Mouse (Mus musculus) hindbrain, embryonic 16.5 days (tissue): ENCODE results near the gene Ccn1. TPM values are rescaled to one million over a fixed set of nuclear protein-coding genes. Genes with fewer than 3 reads are reported as not detected.

Experiments used
- ATAC-seq: fragments of 200-750 bp; cut with Nextera tagmentation; 2 replicates; pipeline ENCODE4 v1.8.0; 2017; ENCODE audit warnings: moderate TSS enrichment, moderate library complexity
- H3K27ac ChIP-seq: fragments of 300-500 bp; sonication (generic); 2 replicates; pipeline ENCODE4 v1.5.1; 2014; ENCODE audit warnings: low read depth, mild to moderate bottlenecking, control low read depth, low read length, moderate library complexity
- H3K27me3 ChIP-seq: fragments of 300-500 bp; sonication (generic); replicated peaks from 2 replicates; pipeline ENCODE4 v1.6.1; 2014; ENCODE audit warnings: low read length; ENCODE audit not compliant: control insufficient read depth, insufficient read depth
- H3K36me3 ChIP-seq: fragments of 300-500 bp; sonication (generic); 2 replicates; pipeline ENCODE4 v1.6.1; 2014; ENCODE audit warnings: mild to moderate bottlenecking, low read length, moderate library complexity, mixed read lengths; ENCODE audit not compliant: control insufficient read depth, insufficient read depth
- H3K4me1 ChIP-seq: fragments of 300-500 bp; sonication (generic); 2 replicates; pipeline ENCODE4 v1.6.1; 2014; ENCODE audit warnings: low read depth, low read length; ENCODE audit not compliant: control insufficient read depth, insufficient read depth
- H3K4me2 ChIP-seq: fragments of 300-500 bp; sonication (generic); 2 replicates; pipeline ENCODE4 v1.6.1; 2014; ENCODE audit warnings: mild to moderate bottlenecking, low read length, control low read depth, moderate library complexity
- H3K4me3 ChIP-seq: fragments of 300-500 bp; sonication (generic); 2 replicates; pipeline ENCODE4 v1.5.1; 2014; ENCODE audit warnings: mild to moderate bottlenecking, low read length, control low read depth, moderate library complexity
- H3K9ac ChIP-seq: fragments of 300-500 bp; sonication (generic); 2 replicates; pipeline ENCODE4 v1.6.1; 2014; ENCODE audit warnings: low read depth, mild to moderate bottlenecking, control low read depth, low read length, moderate library complexity
- H3K9me3 ChIP-seq: fragments of 300-500 bp; sonication (generic); 2 replicates; pipeline ENCODE4 v1.6.1; 2014; ENCODE audit warnings: mild to moderate bottlenecking, low read length, moderate library complexity; ENCODE audit not compliant: control insufficient read depth
- WGBS: fragments of 180-500 bp; shearing (Covaris S2); extraction: QIAGEN DNeasy Blood & Tissue Kit; methylation state at CpG from one replicate; pipeline ENCODE4 v1.1.7; 2014; 5-methylcytosine and 5-hydroxymethylcytosine counted together
- polyA plus RNA-seq: library from polyadenylated mRNA; unstranded; fragments of >200 nt; fragmentation: Nextera tagmentation; extraction: Ambion mirVana; gene quantifications from 2 replicates; pipeline ENCODE4 v1.2.1, GENCODE M21; 2015

Ccn1 gene
- polyA plus RNA-seq, 1 experiment from 2014 or later = 7.5 TPM

DNA sequence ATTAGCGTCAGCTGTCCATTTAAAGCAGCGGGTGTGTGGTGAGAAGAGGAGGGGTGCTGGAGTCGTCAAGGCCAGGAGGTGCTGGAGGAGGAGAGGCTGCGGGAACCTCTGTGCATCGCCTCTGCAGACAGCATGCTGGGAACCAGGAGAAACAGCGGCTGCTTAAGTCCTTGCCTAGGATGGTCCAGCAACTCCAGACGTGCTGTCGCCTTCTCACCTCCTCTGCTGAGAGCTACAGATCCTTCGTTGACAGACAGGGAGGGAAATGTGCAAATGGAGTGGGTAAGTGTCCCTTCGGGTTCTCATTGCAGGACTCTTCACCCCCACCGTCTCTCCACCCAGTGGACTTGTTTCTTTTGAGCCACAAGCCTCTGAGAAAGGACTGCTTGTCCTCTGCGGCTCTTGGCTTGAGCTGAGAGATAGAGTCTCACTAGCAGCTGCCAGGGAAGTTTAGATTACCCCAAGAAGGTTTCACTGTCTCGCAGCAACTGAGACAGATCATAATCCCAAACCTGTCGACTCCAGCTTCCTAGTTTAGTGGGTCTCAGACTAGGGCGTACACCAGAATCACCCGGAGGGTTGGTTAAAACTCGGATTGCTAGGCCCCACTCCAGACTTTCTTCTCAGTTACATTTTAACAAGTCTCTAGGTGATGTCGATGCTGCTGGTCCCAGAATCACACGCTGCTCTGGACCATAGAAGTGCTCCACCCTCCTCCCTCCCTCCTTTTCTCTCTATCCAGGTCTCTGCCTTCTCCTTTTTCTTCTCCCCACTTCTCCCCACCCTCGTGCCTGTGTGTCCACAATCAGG, 2.7 kb upstream of the Ccn1 start:
- WGBS = 13% methylated on average over 20 of the region's 20 CpGs
- Histone ChIP-seq H3K4me2 (peak overlapping the region; percentile 67), H3K36me3 (no peaks in the 10 kb centered on the region), H3K4me3 (peak overlapping the region; percentile 43), H3K27ac (peak overlapping the region; percentile 9; the same call in 1 of the 2 replicates), H3K9ac (peak overlapping the region; percentile 50), H3K27me3 (peaks cover 18% of the 10 kb centered on the region), H3K9me3 (no peaks in the 10 kb centered on the region), H3K4me1 (peaks cover 29% of the 10 kb centered on the region)
- ATAC-seq = no peak

DNA sequence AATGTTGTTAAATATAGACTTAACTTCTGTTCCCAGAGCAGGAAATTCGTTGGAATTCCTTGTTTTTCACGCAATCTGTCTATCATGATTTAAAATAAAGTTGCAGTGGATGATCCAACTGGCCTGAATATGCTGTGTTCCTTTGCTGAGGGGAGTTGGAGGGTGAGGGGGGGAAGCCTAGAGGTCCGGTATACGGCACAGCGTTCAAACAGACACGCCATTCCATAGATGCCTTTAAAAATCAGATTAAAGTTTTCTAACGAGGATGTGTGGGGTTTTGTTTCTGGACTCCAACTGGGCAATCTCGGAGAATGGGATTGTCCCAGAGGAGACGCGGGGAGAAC, 2.2 kb upstream of the Ccn1 start:
- WGBS = 8% methylated on average over 10 of the region's 10 CpGs
- ATAC-seq = no peak
- H3K4me3 ChIP-seq = peak overlapping the region; percentile 10; the same call in 1 of the 2 replicates
- peaks cover 27% of the 10 kb centered on the region for H3K4me1 ChIP-seq
- no peak overlapping the region for H3K27ac ChIP-seq
- no peaks in the 10 kb centered on the region for H3K9me3 ChIP-seq
- H3K27me3 ChIP-seq = peaks cover 18% of the 10 kb centered on the region
- H3K4me2 ChIP-seq = peak overlapping the region; percentile 67
- H3K36me3 ChIP-seq = no peaks in the 10 kb centered on the region
- H3K9ac ChIP-seq = peak overlapping the region; percentile 39; the same call in 1 of the 2 replicates

DNA sequence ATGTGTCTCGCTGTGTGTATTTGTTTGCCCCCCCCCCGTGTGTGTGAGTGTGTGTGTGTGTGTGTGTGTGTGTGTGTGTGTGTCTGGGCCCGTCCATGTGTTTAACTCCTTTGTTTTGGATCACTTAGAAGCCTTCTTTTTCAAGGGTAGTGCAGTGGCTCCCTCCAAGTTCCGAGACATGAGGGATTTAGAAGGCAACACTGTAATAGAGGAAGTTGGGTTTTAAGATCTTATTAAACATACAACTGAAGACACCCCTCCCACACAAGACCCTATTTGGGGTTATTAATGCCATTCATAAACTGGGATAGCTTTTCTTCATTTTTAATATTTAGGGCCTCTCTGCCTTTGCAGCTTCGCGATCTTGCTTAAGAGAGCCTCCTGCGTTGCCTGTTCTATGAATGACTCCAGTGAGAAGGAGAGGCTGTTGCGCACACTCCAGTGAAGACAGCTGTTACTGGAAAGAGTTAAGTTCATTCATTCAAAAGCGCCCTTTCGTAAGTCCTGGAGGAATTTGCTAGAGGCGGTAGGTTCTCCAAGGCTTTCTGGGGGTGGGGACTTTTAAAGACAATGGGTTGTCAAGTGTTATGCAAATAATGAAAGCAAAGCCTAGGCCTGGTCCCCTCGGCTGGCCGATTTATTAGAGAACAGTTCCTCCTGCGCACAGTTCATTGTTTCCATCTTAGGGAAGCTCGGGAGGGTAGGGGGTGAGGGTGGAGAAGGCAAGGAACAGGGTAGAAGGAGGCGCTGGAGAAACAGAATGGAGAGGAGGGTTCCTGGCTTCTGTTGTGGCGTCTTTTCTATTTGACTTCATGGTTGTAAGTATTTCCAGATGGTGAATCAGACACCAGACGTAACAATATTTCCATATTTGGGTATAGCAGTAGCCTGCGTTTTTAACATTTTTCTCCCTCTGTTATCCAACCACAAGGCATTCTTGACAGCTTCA, 1.5 kb upstream of the Ccn1 start:
- H3K36me3 ChIP-seq = no peaks in the 10 kb centered on the region
- no peak overlapping the region for H3K27ac ChIP-seq
- H3K9me3 ChIP-seq = no peaks in the 10 kb centered on the region
- H3K4me2 ChIP-seq = peak overlapping the region; percentile 90
- no peak for ATAC-seq
- peaks cover 27% of the 10 kb centered on the region for H3K4me1 ChIP-seq
- H3K4me3 ChIP-seq = no peak overlapping the region
- WGBS = 13% methylated on average over 19 of the region's 19 CpGs
- peaks cover 18% of the 10 kb centered on the region for H3K27me3 ChIP-seq
- no peak overlapping the region for H3K9ac ChIP-seq

DNA sequence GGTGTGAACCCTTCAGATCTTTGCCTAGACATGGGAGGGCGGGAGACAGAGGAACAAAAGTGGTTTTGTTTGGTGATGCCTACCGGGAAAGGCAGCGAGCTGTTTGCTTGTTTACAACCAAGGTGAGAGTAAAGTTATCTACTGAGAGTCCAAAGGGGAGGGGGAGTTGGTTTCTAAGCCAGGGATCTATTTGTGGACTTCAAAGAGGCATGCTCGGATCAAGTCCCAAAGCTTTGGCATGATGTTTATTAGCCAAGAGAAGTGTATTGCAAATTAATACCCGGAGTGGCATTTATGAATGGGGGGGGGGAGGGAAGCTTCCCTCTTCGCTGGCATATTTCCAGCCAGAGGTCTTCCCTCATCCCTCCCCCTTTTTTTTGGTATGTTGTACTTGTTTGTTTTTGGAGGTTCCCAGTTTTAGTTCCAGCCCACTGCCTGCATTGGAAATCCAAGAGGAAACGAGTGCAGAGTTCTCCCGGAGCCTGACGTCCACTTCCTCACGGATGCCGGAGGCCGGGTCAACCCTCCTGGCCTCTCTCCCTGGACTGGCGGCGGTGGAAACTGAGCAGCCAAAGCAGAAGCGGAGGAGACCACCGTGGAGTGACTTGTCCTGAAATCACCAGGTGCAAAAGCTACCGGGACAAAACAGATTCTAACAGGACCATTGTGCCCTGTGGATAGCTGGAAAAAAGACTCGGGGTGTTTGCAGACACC, 674 bp upstream of the Ccn1 start:
- Histone ChIP-seq H3K4me3 (peak overlapping the region; percentile 60), H3K9ac (no peak overlapping the region), H3K36me3 (no peaks in the 10 kb centered on the region), H3K27ac (0 out of 2 replicates have a peak overlapping the region, but pooled peaks have one; percentile 15), H3K27me3 (peaks cover 18% of the 10 kb centered on the region), H3K4me1 (peaks cover 27% of the 10 kb centered on the region), H3K4me2 (peak overlapping the region; percentile 90), H3K9me3 (no peaks in the 10 kb centered on the region)
- no peak for ATAC-seq
- under 1% methylated on average over 18 of the region's 18 CpGs for WGBS

GRCm38 (mm10) chr3:145648991-145649851, 560 bp downstream of the Ccn1 start:
- peak overlapping the region; percentile 90 for H3K4me2 ChIP-seq
- no peak for ATAC-seq
- H3K36me3 ChIP-seq = no peaks in the 10 kb centered on the region
- H3K27ac ChIP-seq = 0 out of 2 replicates have a peak overlapping the region, but pooled peaks have one; percentile 55
- peak overlapping the region; percentile 60 for H3K4me3 ChIP-seq
- peaks cover 27% of the 10 kb centered on the region for H3K4me1 ChIP-seq
- peaks cover 18% of the 10 kb centered on the region for H3K27me3 ChIP-seq
- under 1% methylated on average over 49 of the region's 49 CpGs for WGBS
- H3K9me3 ChIP-seq = no peaks in the 10 kb centered on the region
- H3K9ac ChIP-seq = peak overlapping the region; percentile 66

- Histone ChIP-seq H3K27me3 (peaks cover 18% of the 10 kb centered on the region), H3K9ac (no peak overlapping the region), H3K4me3 (peak overlapping the region; percentile 60), H3K4me2 (peak overlapping the region; percentile 90), H3K9me3 (no peaks in the 10 kb centered on the region), H3K36me3 (no peaks in the 10 kb centered on the region), H3K27ac (no peak overlapping the region), H3K4me1 (peaks cover 26% of the 10 kb centered on the region)
- peak; percentile 28; the same call in 1 of the 2 replicates for ATAC-seq
- 13% methylated on average over 26 of the region's 26 CpGs for WGBS
Observed at GRCm38 (mm10) chr3:145648097-145648931, 1.5 kb downstream of the Ccn1 start.

- 76% methylated on average over 18 of the region's 18 CpGs for WGBS
- Histone ChIP-seq H3K27me3 (peaks cover 12% of the 10 kb centered on the region), H3K27ac (no peak overlapping the region), H3K9me3 (no peaks in the 10 kb centered on the region), H3K36me3 (no peaks in the 10 kb centered on the region), H3K9ac (no peak overlapping the region), H3K4me2 (no peak overlapping the region), H3K4me1 (peaks cover 19% of the 10 kb centered on the region), H3K4me3 (no peak overlapping the region)
- no peak for ATAC-seq
Observed at GRCm38 (mm10) chr3:145647416-145647815, 2.4 kb downstream of the Ccn1 start.
